8 mouse cellular contexts compared by ENCODE assay signal in genomic region chr4:118359896-118360720, GRCm38 (mm10). TPM values are rescaled to one million over a fixed set of nuclear protein-coding genes. Genes with fewer than 3 reads are reported as not detected.
DNase-seq lines count a peak whose midpoint lies in the region; ATAC-seq and TF ChIP-seq lines count a peak whose summit lies in the region.

No protein-coding gene starts in this region.

- H3K4me3 ChIP-seq in embryonic fibroblast, embryonic 13.5 days (ENCODE audit: insufficient read depth, low read length), result peak overlapping the region; percentile 62
- H3K4me3 ChIP-seq in heart, embryonic 11.5 days (ENCODE audit: low read depth, low read length), result peak overlapping the region; percentile 77
- H3K4me3 ChIP-seq in kidney, embryonic 14.5 days (ENCODE audit: low read length), result peak overlapping the region; percentile 62
- peak overlapping the region; percentile 75 for H3K4me3 ChIP-seq in liver, embryonic 12.5 days
- H3K4me3 ChIP-seq in myocyte, result peak overlapping the region; percentile 9

- no peak overlapping the region for H3ac ChIP-seq in myocyte (ENCODE audit: control insufficient read depth, insufficient read length)

- no peak overlapping the region; the same call in 1 of the 2 replicates for H3K27ac ChIP-seq in embryonic fibroblast, embryonic 13.5 days (ENCODE audit: insufficient read depth, low read length)
- H3K27ac ChIP-seq in heart, embryonic 11.5 days (ENCODE audit: low read depth, low read length), result peak overlapping the region; percentile 75
- H3K27ac ChIP-seq in kidney, embryonic 14.5 days (ENCODE audit: low read depth, low read length), result peak overlapping the region; percentile 39; the same call in 1 of the 2 replicates
- peak overlapping the region; percentile 78 for H3K27ac ChIP-seq in liver, embryonic 12.5 days

- TF ChIP-seq CTCF in embryonic fibroblast, embryonic 13.5 days (IDR thresholded peaks at IDR 0.05; ENCODE audit: borderline replicate concordance, insufficient read depth, low read length), result no peak

- H3K9ac ChIP-seq in heart, embryonic 11.5 days (ENCODE audit: low read depth, low read length), result peak overlapping the region; percentile 86
- peak overlapping the region; percentile 79 for H3K9ac ChIP-seq in kidney, embryonic 14.5 days (ENCODE audit: low read depth, low read length)
- H3K9ac ChIP-seq in liver, embryonic 12.5 days, result peak overlapping the region; percentile 80

- no peaks in the 10 kb centered on the region for H3K4me1 ChIP-seq in embryonic fibroblast, embryonic 13.5 days (ENCODE audit: control insufficient read depth, insufficient read depth, low read length)
- peaks cover 7% of the 10 kb centered on the region for H3K4me1 ChIP-seq in heart, embryonic 11.5 days (ENCODE audit: control insufficient read depth, insufficient read depth, low read length)
- peaks cover 8% of the 10 kb centered on the region; the same call in 1 of the 2 replicates for H3K4me1 ChIP-seq in kidney, embryonic 14.5 days (ENCODE audit: control insufficient read depth, insufficient read depth, low read length)
- H3K4me1 ChIP-seq in liver, embryonic 12.5 days, result peaks cover 21% of the 10 kb centered on the region

- peak; percentile 90 for ATAC-seq in CD4-positive, CD25-positive, alpha-beta regulatory T cell, adult 4 months
- ATAC-seq in heart, embryonic 11.5 days (replicated peaks; ENCODE audit: insufficient number of reproducible peaks, low FRiP score, low TSS enrichment), result peak; percentile 62
- peak; percentile 84 for ATAC-seq in kidney, embryonic 14.5 days (ENCODE audit: low FRiP score, low TSS enrichment)
- peak; percentile 74 for ATAC-seq in liver, embryonic 12.5 days

- 2% methylated on average over 54 of the region's 54 CpGs for WGBS in heart, embryonic 11.5 days (ENCODE audit: insufficient replicate concordance)
- under 1% methylated on average over 54 of the region's 54 CpGs for WGBS in kidney, embryonic 14.5 days
- under 1% methylated on average over 54 of the region's 54 CpGs for WGBS in liver, embryonic 12.5 days (ENCODE audit: insufficient replicate concordance)

- peak; percentile 76 for DNase-seq in brain, adult 2 months (ENCODE audit: low read depth, low spot score)
- DNase-seq in spleen, postnatal 4 days (ENCODE audit: low spot score in 2 of 2), result peak; percentile 61 to 83

- no peaks in the 10 kb centered on the region for H3K79me2 ChIP-seq in myocyte (ENCODE audit: control insufficient read depth, insufficient read depth)

- no peaks in the 10 kb centered on the region for H3K9me3 ChIP-seq in heart, embryonic 11.5 days (replicated peaks; ENCODE audit: control insufficient read depth, low read length)
- no peaks in the 10 kb centered on the region; the same call in 1 of the 2 replicates for H3K9me3 ChIP-seq in kidney, embryonic 14.5 days (ENCODE audit: control insufficient read depth, low read length)
- H3K9me3 ChIP-seq in liver, embryonic 12.5 days (replicated peaks), result no peaks in the 10 kb centered on the region

- H3K27me3 ChIP-seq in heart, embryonic 11.5 days (ENCODE audit: control insufficient read depth, insufficient read depth, low read length), result no peaks in the 10 kb centered on the region
- no peaks in the 10 kb centered on the region for H3K27me3 ChIP-seq in kidney, embryonic 14.5 days (ENCODE audit: control insufficient read depth, insufficient read depth, low read length)
- no peaks in the 10 kb centered on the region for H3K27me3 ChIP-seq in liver, embryonic 12.5 days (replicated peaks)
- H3K27me3 ChIP-seq in myocyte (ENCODE audit: control insufficient read depth, insufficient read depth, insufficient read length), result no peaks in the 10 kb centered on the region

- peak overlapping the region; percentile 89 for H3K4me2 ChIP-seq in heart, embryonic 11.5 days
- H3K4me2 ChIP-seq in kidney, embryonic 14.5 days (replicated peaks; ENCODE audit: low read depth, low read length), result peak overlapping the region; percentile 95
- peak overlapping the region; percentile 89 for H3K4me2 ChIP-seq in liver, embryonic 12.5 days
- peak overlapping the region; percentile 52 for H3K4me2 ChIP-seq in myocyte (ENCODE audit: low read depth)

- peaks cover 16% of the 10 kb centered on the region for H3K36me3 ChIP-seq in heart, embryonic 11.5 days (ENCODE audit: control insufficient read depth, insufficient read depth, low read length)
- peaks cover 31% of the 10 kb centered on the region; the same call in 1 of the 2 replicates for H3K36me3 ChIP-seq in kidney, embryonic 14.5 days (ENCODE audit: control insufficient read depth, insufficient read depth, low read length)
- H3K36me3 ChIP-seq in liver, embryonic 12.5 days, result peaks cover 39% of the 10 kb centered on the region
- peaks cover 3% of the 10 kb centered on the region for H3K36me3 ChIP-seq in myocyte (ENCODE audit: control insufficient read depth, insufficient read depth)

- TF ChIP-seq POLR2A in embryonic fibroblast, embryonic 13.5 days (IDR thresholded peaks at IDR 0.05; ENCODE audit: low read depth, low read length), result peak; percentile 80
- TF ChIP-seq POLR2A in myocyte (IDR thresholded peaks at IDR 0.05; ENCODE audit: insufficient read length, low read depth), result no peak

TF ChIP-seq in myocyte, 11 proteins besides CTCF, POLR2A, EP300 and RAD21:
- TF ChIP-seq E2F4 (IDR thresholded peaks at IDR 0.05; ENCODE audit: insufficient read depth), result no peak
- no peak for TF ChIP-seq REST (IDR thresholded peaks at IDR 0.05; ENCODE audit: insufficient read depth, insufficient read length)
- no peak for TF ChIP-seq SRF (IDR thresholded peaks at IDR 0.05; ENCODE audit: control insufficient read depth, insufficient read length, low read depth)
- no peak for TF ChIP-seq USF1 (IDR thresholded peaks at IDR 0.05; ENCODE audit: low read depth)
- no peak for TF ChIP-seq CEBPB (IDR thresholded peaks at IDR 0.05; ENCODE audit: insufficient read depth, poor library complexity, severe bottlenecking)
- no peak for TF ChIP-seq MYOD1 (IDR thresholded peaks at IDR 0.05; ENCODE audit: control insufficient read depth in 1 of 3, insufficient read length in 2 of 3, low read depth in 2 of 3)
- no peak for TF ChIP-seq POLR2AphosphoS2 (IDR thresholded peaks at IDR 0.05; ENCODE audit: insufficient read length, low read depth)
- no peak for TF ChIP-seq MAX (IDR thresholded peaks at IDR 0.05; ENCODE audit: low read depth)
- TF ChIP-seq TCF12 (IDR thresholded peaks at IDR 0.05; ENCODE audit: insufficient read depth, poor library complexity, severe bottlenecking), result no peak
- no peak for TF ChIP-seq MYOG (IDR thresholded peaks at IDR 0.05; ENCODE audit: control insufficient read depth in 1 of 3, insufficient read depth in 1 of 3, insufficient read length in 2 of 3, low read depth in 2 of 3)
- no peak for TF ChIP-seq TCF3 (IDR thresholded peaks at IDR 0.05; ENCODE audit: insufficient read length, low read depth)

RNA-seq across cellular contexts. Expression of gene Szt2, which starts 49.0 kb away (rescaled TPM):
- 10 to 100 TPM in 1 of 2 experiments, 1 to 10 TPM in 1; 9.7 to 13.5 TPM for polyA plus RNA-seq in CD4-positive, CD25-positive, alpha-beta regulatory T cell, adult 4 months (2017; shearing (Covaris generic))
- polyA plus RNA-seq in embryonic fibroblast, embryonic 13.5 days (2011; ENCODE audit: insufficient read length, low read depth, missing spikeins), result 13.4 and 14.0 TPM in 2 replicates
- 6.6 and 7.6 TPM in 2 replicates for polyA plus RNA-seq in heart, embryonic 11.5 days (2014; fragmentation: Nextera tagmentation; extraction: Ambion mirVana)
- polyA plus RNA-seq in kidney, embryonic 14.5 days (2014; fragmentation: Nextera tagmentation; extraction: Ambion mirVana), result 8.7 and 13.7 TPM in 2 replicates
- 4.8 and 4.9 TPM in 2 replicates for polyA plus RNA-seq in liver, embryonic 12.5 days (2016; fragmentation: Nextera tagmentation; extraction: Ambion mirVana)
- polyA plus RNA-seq in myocyte (2012; fragmentation: generic; extraction: Trizol), result 8.1 TPM

RNA-seq across cellular contexts. Expression of gene Med8, which starts 49.0 kb away (rescaled TPM):
- 100 to 1,000 TPM; 110 to 111 TPM for polyA plus RNA-seq in CD4-positive, CD25-positive, alpha-beta regulatory T cell, adult 4 months (2017; shearing (Covaris generic))
- polyA plus RNA-seq in embryonic fibroblast, embryonic 13.5 days (2011; ENCODE audit: insufficient read length, low read depth, missing spikeins), result 85.6 and 99.8 TPM in 2 replicates
- 91.1 and 95.1 TPM in 2 replicates for polyA plus RNA-seq in heart, embryonic 11.5 days (2014; fragmentation: Nextera tagmentation; extraction: Ambion mirVana)
- 103 TPM in 2 replicates for polyA plus RNA-seq in kidney, embryonic 14.5 days (2014; fragmentation: Nextera tagmentation; extraction: Ambion mirVana)
- 105 and 109 TPM in 2 replicates for polyA plus RNA-seq in liver, embryonic 12.5 days (2016; fragmentation: Nextera tagmentation; extraction: Ambion mirVana)
- 78.6 TPM for polyA plus RNA-seq in myocyte (2012; fragmentation: generic; extraction: Trizol)

Comparison
In these comparisons a context has a peak if more than half of its experiments do, and no peak if none do; other contexts are left out.
1. H3K4me3 ChIP-seq: peak in every context shown above with its lines; median percentile 77 in heart, embryonic 11.5 days; 75 in liver, embryonic 12.5 days; 62 in embryonic fibroblast, embryonic 13.5 days; 62 in kidney, embryonic 14.5 days; 9 in myocyte.